Mouse (Mus musculus) ES-Bruce4 (cell line): ENCODE measurements around the gene Fosl1.

ENCODE experiments used
- CTCF ChIP-seq: IDR thresholded peaks from one replicate; pipeline ENCODE4 v1.8.1; 2011; ENCODE audit warnings: low read depth, low read length
- EP300 ChIP-seq: IDR thresholded peaks from 2 replicates; pipeline ENCODE4 v1.6.1; 2011; ENCODE audit warnings: low read depth, low read length; ENCODE audit not compliant: insufficient read depth

GRCm38 (mm10) chr19:5471846-5472245, 24.5 kb downstream of the Fosl1 start:
- TF ChIP-seq EP300 (no peak), CTCF (no peak)
